Mouse (Mus musculus) ES-E14 (cell line): ENCODE data around the gene Prickle1.
A peak's percentile ranks its signal among the peaks of the same experiment; 100 is the strongest.

Experiments used
- CHD2 ChIP-seq: IDR thresholded peaks from 2 replicates; pipeline ENCODE4 v1.6.1; 2014; ENCODE audit warnings: mild to moderate bottlenecking, low read depth, low read length, inconsistent platforms
- MAFK ChIP-seq: IDR thresholded peaks from 2 replicates; pipeline ENCODE4 v1.6.1; 2014; ENCODE audit warnings: mild to moderate bottlenecking, low read depth, low read length, inconsistent platforms; ENCODE audit not compliant: insufficient read depth
- ZC3H11A ChIP-seq: IDR thresholded peaks from 2 replicates; pipeline ENCODE4 v1.6.1; 2012; ENCODE audit warnings: low read depth, mild to moderate bottlenecking, inconsistent platforms, low read length, borderline replicate concordance
- ZNF384 ChIP-seq: IDR thresholded peaks from 2 replicates; pipeline ENCODE4 v1.6.1; 2012; ENCODE audit warnings: low read depth, low read length, inconsistent platforms

- TF ChIP-seq MAFK (peak; percentile 61; the same call in 1 of the 2 replicates), ZC3H11A (no peak), ZNF384 (no peak), CHD2 (no peak)
These were observed 4.3 kb downstream of the Prickle1 start for GRCm38 (mm10) chr15:93591371-93591770.
